Mouse (Mus musculus) forebrain, embryonic 14.5 days (tissue): ENCODE data around the gene Srgap1. TPM values are rescaled to one million over a fixed set of nuclear protein-coding genes. Genes with fewer than 3 reads are reported as not detected.

Source experiments
- ATAC-seq: fragments of 200-750 bp; cut with Nextera tagmentation; 2 replicates; pipeline ENCODE4 v1.8.0; 2017; ENCODE audit warnings: mild to moderate bottlenecking, moderate library complexity
- DNase-seq: peaks from one replicate; pipeline ENCODE4 v3.0.0-alpha.2; 2015; ENCODE audit warnings: low spot score
- H3K27ac ChIP-seq: fragments of 300-500 bp; sonication (generic); 2 replicates; pipeline ENCODE4 v1.5.1; 2014; ENCODE audit warnings: low read depth, mild to moderate bottlenecking, control low read depth, low read length, moderate library complexity
- H3K27me3 ChIP-seq: fragments of 300-500 bp; sonication (generic); replicated peaks from 2 replicates; pipeline ENCODE4 v1.6.1; 2014; ENCODE audit warnings: low read length, control low read depth, mixed read lengths; ENCODE audit not compliant: control insufficient read depth, insufficient read depth
- H3K36me3 ChIP-seq: fragments of 300-500 bp; sonication (generic); 2 replicates; pipeline ENCODE4 v1.6.1; 2014; ENCODE audit warnings: low read length, control low read depth; ENCODE audit not compliant: control insufficient read depth, insufficient read depth
- H3K4me1 ChIP-seq: fragments of 300-500 bp; sonication (generic); 2 replicates; pipeline ENCODE4 v1.6.1; 2014; ENCODE audit warnings: antibody characterized with exemption, low read length, control low read depth; ENCODE audit not compliant: control insufficient read depth, insufficient read depth
- H3K4me2 ChIP-seq: fragments of 300-500 bp; sonication (generic); 2 replicates; pipeline ENCODE4 v1.6.1; 2014; ENCODE audit warnings: mild to moderate bottlenecking, control low read depth, low read length
- H3K4me3 ChIP-seq: fragments of 300-500 bp; sonication (generic); 2 replicates; pipeline ENCODE4 v1.5.1; 2014; ENCODE audit warnings: low read depth, low read length, control low read depth
- H3K9ac ChIP-seq: fragments of 300-500 bp; sonication (generic); 2 replicates; pipeline ENCODE4 v1.6.1; 2014; ENCODE audit warnings: mild to moderate bottlenecking, low read length, control low read depth, moderate library complexity
- H3K9me3 ChIP-seq: fragments of 300-500 bp; sonication (generic); replicated peaks from 2 replicates; pipeline ENCODE4 v1.6.1; 2016; ENCODE audit warnings: low read length, control low read depth, mixed read lengths; ENCODE audit not compliant: control insufficient read depth
- WGBS: fragments of 180-500 bp; shearing (Covaris S2); extraction: QIAGEN DNeasy Blood & Tissue Kit; methylation state at CpG from one replicate; pipeline ENCODE4 v1.1.7; 2014; 5-methylcytosine and 5-hydroxymethylcytosine counted together
- polyA plus RNA-seq: library from polyadenylated mRNA; unstranded; fragments of >200 nt; fragmentation: Nextera tagmentation; extraction: Ambion mirVana; gene quantifications from 2 replicates; pipeline ENCODE4 v1.2.1, GENCODE M21; 2014

Gene Srgap1
- 15.3 and 23.8 TPM in 2 replicates for polyA plus RNA-seq

GRCm38 (mm10) chr10:122046904-122047726 lies at the start of gene Srgap1:
Gene Srgap1 (minus strand): TSS chr10:122047315.
- WGBS, result under 1% methylated on average over 38 of the region's 79 CpGs
- Histone ChIP-seq H3K36me3 (no peaks in the 10 kb centered on the region), H3K4me3 (peak within 1 kb of the TSS; percentile 80), H3K9me3 (no peaks in the 10 kb centered on the region), H3K9ac (peak within 1 kb of the TSS; percentile 92), H3K27me3 (no peaks in the 10 kb centered on the region), H3K4me1 (peaks cover 7% of the 10 kb centered on the region; the same call in 1 of the 2 replicates), H3K4me2 (peak within 1 kb of the TSS; percentile 75), H3K27ac (peak within 1 kb of the TSS; percentile 91)
- DNase-seq, result peak; percentile 75
- ATAC-seq, result peak; percentile 87

GRCm38 (mm10) chr10:122096462-122096979 lies 49.4 kb upstream of the Srgap1 start:
- peak; percentile 63 for DNase-seq
- H3K36me3 ChIP-seq, result no peaks in the 10 kb centered on the region
- peak overlapping the region; percentile 78 for H3K4me3 ChIP-seq
- H3K27ac ChIP-seq, result peak overlapping the region; percentile 82
- H3K4me2 ChIP-seq, result peak overlapping the region; percentile 73
- peak overlapping the region; percentile 88 for H3K9ac ChIP-seq
- peaks cover 5% of the 10 kb centered on the region; the same call in 1 of the 2 replicates for H3K4me1 ChIP-seq
- H3K27me3 ChIP-seq, result no peaks in the 10 kb centered on the region
- peak; percentile 77 for ATAC-seq
- under 1% methylated on average over 42 of the region's 48 CpGs for WGBS
- no peaks in the 10 kb centered on the region for H3K9me3 ChIP-seq

GRCm38 (mm10) chr10:122090472-122090871 lies 43.4 kb upstream of the Srgap1 start:
- DNase-seq (no peak), ATAC-seq (no peak)
- Histone ChIP-seq H3K4me2 (no peak overlapping the region), H3K27me3 (no peaks in the 10 kb centered on the region), H3K9ac (no peak overlapping the region), H3K27ac (no peak overlapping the region), H3K36me3 (peaks cover 14% of the 10 kb centered on the region), H3K9me3 (no peaks in the 10 kb centered on the region; the same call in 1 of the 2 replicates), H3K4me3 (no peak overlapping the region), H3K4me1 (no peaks in the 10 kb centered on the region; the same call in 1 of the 2 replicates)
- WGBS, result 98% methylated on average over 1 of the region's 1 CpGs

GRCm38 (mm10) chr10:122081352-122081751 lies 34.2 kb upstream of the Srgap1 start:
- Histone ChIP-seq H3K4me2 (no peak overlapping the region), H3K27ac (no peak overlapping the region), H3K27me3 (no peaks in the 10 kb centered on the region), H3K9me3 (0 out of 2 replicates have a peak, but pooled peaks cover 2% of the 10 kb centered on the region), H3K4me3 (no peak overlapping the region), H3K36me3 (no peaks in the 10 kb centered on the region), H3K4me1 (no peaks in the 10 kb centered on the region), H3K9ac (no peak overlapping the region)
- 94% methylated on average over 1 of the region's 1 CpGs for WGBS
- DNase-seq (no peak), ATAC-seq (no peak)

DNA sequence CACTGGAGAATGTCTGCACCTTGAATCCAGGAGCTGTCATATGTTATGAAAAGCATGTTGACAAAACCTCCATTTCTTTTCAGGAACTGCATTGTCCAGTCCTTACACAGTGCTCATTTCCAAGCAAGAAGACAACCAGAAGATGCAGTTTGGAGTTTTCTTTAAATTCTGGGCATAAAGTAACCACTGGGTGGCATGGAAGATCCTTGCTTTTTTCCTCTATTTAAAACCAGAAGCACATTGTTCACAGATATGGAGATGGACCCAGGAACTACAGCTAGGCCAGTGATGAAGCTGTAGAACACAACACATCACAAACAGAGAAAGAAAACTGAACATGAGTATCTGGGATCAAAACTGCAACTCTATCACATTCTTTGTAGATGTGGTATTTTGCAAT lies 22.0 kb upstream of the Srgap1 start:
- no peaks in the 10 kb centered on the region for H3K9me3 ChIP-seq
- no peak overlapping the region for H3K4me3 ChIP-seq
- ATAC-seq (no peak), DNase-seq (no peak)
- no peaks in the 10 kb centered on the region for H3K27me3 ChIP-seq
- H3K4me2 ChIP-seq, result no peak overlapping the region
- H3K27ac ChIP-seq, result no peak overlapping the region
- H3K4me1 ChIP-seq, result no peaks in the 10 kb centered on the region
- H3K36me3 ChIP-seq, result no peaks in the 10 kb centered on the region
- H3K9ac ChIP-seq, result no peak overlapping the region

DNA sequence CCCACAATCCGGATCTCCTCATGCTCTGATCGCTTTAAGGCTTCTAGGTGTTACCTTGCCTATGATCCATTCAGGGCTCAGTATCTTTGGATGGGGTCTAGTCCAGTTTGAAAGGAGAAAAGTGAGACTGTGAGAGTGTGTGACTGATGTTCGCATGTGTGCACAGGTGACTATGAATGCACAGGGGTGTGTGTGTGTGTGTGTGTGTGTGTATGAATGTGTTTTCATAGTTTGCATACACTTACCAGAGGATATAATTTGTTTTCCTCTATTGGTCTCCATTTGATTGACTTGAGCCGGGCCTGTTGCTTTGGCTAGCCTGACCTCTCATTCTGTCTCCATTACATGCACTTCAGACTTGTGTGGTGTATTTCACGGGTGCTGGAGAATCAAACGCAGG lies 8.7 kb upstream of the Srgap1 start:
- Histone ChIP-seq H3K9me3 (no peaks in the 10 kb centered on the region), H3K9ac (no peak overlapping the region), H3K4me3 (no peak overlapping the region), H3K27me3 (no peaks in the 10 kb centered on the region), H3K36me3 (no peaks in the 10 kb centered on the region), H3K4me1 (no peaks in the 10 kb centered on the region), H3K27ac (no peak overlapping the region), H3K4me2 (no peak overlapping the region)
- WGBS, result 92% methylated on average over 6 of the region's 6 CpGs
- no peak for DNase-seq
- ATAC-seq, result no peak

DNA sequence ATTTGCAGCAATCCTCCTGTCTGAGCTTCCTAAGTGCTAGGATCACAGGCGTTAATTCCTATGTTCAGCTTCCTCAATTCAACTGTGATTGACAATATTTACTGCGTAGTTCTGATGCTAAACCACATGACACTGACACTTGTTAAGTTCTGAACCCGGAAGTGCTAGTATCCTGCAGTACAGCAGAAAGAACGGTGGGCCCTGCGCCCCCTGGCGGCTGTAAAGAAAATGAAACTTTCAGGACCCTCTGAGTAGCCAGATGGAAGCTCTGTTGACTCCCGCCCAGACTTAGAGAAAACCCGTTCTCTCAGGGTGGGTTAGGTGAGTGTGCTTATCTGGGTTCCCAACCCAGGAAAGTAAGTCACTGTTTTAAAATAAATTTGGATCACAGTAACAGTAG lies 7.4 kb upstream of the Srgap1 start:
- no peak overlapping the region for H3K9ac ChIP-seq
- H3K4me1 ChIP-seq, result no peaks in the 10 kb centered on the region
- ATAC-seq (peak; percentile 73), DNase-seq (peak; percentile 75)
- no peaks in the 10 kb centered on the region for H3K27me3 ChIP-seq
- no peak overlapping the region for H3K4me2 ChIP-seq
- 14% methylated on average over 8 of the region's 8 CpGs for WGBS
- no peaks in the 10 kb centered on the region for H3K36me3 ChIP-seq
- H3K27ac ChIP-seq, result no peak overlapping the region
- H3K4me3 ChIP-seq, result no peak overlapping the region
- H3K9me3 ChIP-seq, result no peaks in the 10 kb centered on the region

DNA sequence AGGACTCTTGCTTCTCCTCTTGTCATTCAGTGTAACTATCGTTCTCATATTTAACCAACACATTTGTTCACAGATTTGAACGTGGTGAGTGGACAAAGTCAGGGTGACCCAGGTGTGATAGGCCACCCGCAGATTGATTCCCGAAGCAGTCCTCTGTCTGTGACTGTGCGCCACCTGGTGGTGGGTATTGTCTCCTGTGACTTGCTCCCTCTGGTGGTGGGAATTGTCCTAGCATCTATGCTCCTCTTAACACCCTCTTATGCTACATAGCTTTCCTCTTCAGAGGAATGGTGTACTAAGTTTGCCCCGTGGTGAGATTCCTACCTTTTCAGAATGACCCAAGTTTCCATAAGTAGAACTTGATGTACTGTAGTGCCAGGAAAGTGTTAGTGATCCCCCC lies 4.7 kb upstream of the Srgap1 start:
- no peaks in the 10 kb centered on the region for H3K27me3 ChIP-seq
- no peaks in the 10 kb centered on the region for H3K36me3 ChIP-seq
- DNase-seq, result peak; percentile 84
- no peak overlapping the region for H3K27ac ChIP-seq
- no peak overlapping the region for H3K4me2 ChIP-seq
- H3K4me3 ChIP-seq, result no peak overlapping the region
- no peak overlapping the region for H3K9ac ChIP-seq
- no peaks in the 10 kb centered on the region for H3K9me3 ChIP-seq
- 41% methylated on average over 6 of the region's 6 CpGs for WGBS
- ATAC-seq, result no peak
- no peaks in the 10 kb centered on the region for H3K4me1 ChIP-seq
